Mouse (Mus musculus) forebrain, embryonic 15.5 days (tissue): ENCODE data around the gene H1foo. TPM values are rescaled to one million over a fixed set of nuclear protein-coding genes. Genes with fewer than 3 reads are reported as not detected.

Experiments
- ATAC-seq: fragments of 200-750 bp; cut with Nextera tagmentation; replicated peaks from 2 replicates; pipeline ENCODE4 v1.8.0; 2017; ENCODE audit warnings: mild to moderate bottlenecking, moderate TSS enrichment, moderate library complexity
- H3K27ac ChIP-seq: fragments of 300-500 bp; sonication (generic); replicated peaks from 2 replicates; pipeline ENCODE4 v1.5.1; 2015; ENCODE audit warnings: mild to moderate bottlenecking, inconsistent platforms
- H3K27me3 ChIP-seq: fragments of 300-500 bp; sonication (generic); 2 replicates; pipeline ENCODE4 v1.6.1; 2015; ENCODE audit warnings: inconsistent platforms
- H3K36me3 ChIP-seq: fragments of 300-500 bp; sonication (generic); 2 replicates; pipeline ENCODE4 v1.6.1; 2015; ENCODE audit warnings: mild to moderate bottlenecking, inconsistent platforms
- H3K4me1 ChIP-seq: fragments of 300-500 bp; sonication (generic); 2 replicates; pipeline ENCODE4 v1.6.1; 2015; ENCODE audit warnings: inconsistent platforms
- H3K4me2 ChIP-seq: fragments of 300-500 bp; sonication (generic); replicated peaks from 2 replicates; pipeline ENCODE4 v1.6.1; 2015; ENCODE audit warnings: mild to moderate bottlenecking, inconsistent platforms
- H3K4me3 ChIP-seq: fragments of 300-500 bp; sonication (generic); 2 replicates; pipeline ENCODE4 v1.5.1; 2015; ENCODE audit warnings: mild to moderate bottlenecking, inconsistent platforms
- H3K9ac ChIP-seq: fragments of 300-500 bp; sonication (generic); replicated peaks from 2 replicates; pipeline ENCODE4 v1.6.1; 2015; ENCODE audit warnings: mild to moderate bottlenecking, inconsistent platforms
- H3K9me3 ChIP-seq: fragments of 300-500 bp; sonication (generic); 2 replicates; pipeline ENCODE4 v1.6.1; 2016; ENCODE audit warnings: inconsistent platforms
- WGBS: fragments of 180-500 bp; shearing (Covaris S2); methylation state at CpG from one replicate; pipeline ENCODE4 v1.1.7; 2015; ENCODE audit warnings: mixed read lengths; 5-methylcytosine and 5-hydroxymethylcytosine counted together
- polyA plus RNA-seq: library from polyadenylated mRNA; unstranded; fragments of >200 nt; fragmentation: Nextera tagmentation; extraction: Ambion mirVana; gene quantifications from 2 replicates; pipeline ENCODE4 v1.2.1, GENCODE M21; 2015

The H1foo gene
- polyA plus RNA-seq, 1 experiment from 2014 or later = not detected

DNA sequence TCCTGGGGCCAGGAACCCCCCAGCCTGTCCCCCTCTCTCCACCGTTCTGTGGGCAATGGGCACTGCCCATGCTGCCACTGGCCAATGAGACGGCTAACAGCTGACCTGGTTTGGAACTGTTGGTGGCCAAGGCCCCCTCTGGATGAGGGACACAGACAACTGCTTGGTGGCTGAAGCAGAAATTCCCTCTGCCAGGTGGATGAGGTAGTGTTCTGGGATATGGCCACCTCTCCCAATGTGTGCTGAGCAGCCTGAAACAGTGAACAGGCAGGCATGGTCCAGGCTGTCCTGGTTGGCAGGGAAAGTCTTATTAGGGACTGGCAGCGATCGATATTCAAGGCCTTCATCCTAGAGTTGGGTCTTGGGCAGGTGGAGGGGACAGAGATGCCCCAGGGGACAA lies 10.4 kb downstream of the H1foo start:
- 88% methylated on average over 4 of the region's 4 CpGs for WGBS
- ATAC-seq = no peak
- no peaks in the 10 kb centered on the region for H3K9me3 ChIP-seq
- no peak overlapping the region for H3K4me2 ChIP-seq
- no peaks in the 10 kb centered on the region for H3K36me3 ChIP-seq
- H3K27ac ChIP-seq = no peak overlapping the region
- H3K9ac ChIP-seq = no peak overlapping the region
- peaks cover 44% of the 10 kb centered on the region for H3K4me1 ChIP-seq
- no peak overlapping the region for H3K4me3 ChIP-seq
- H3K27me3 ChIP-seq = no peaks in the 10 kb centered on the region

DNA sequence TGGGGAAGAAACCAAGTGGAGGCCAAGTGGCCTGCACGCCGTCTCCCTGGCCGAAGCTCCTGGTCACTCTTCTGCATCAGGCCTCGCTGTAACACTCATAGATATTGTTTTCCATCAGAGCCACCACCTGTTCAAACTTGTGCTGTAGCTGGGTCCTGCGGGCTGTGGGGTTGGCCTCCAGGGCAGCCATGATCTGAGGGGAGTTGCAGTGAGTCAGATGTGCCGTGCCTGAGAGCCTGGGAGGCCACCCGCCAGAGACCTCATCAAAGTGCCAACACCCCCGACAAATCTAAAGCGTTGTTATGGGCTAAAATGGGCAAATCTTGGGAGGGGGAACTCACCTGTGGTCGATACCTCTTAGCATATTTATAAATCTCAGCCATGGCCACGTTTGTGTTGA lies 10.9 kb downstream of the H1foo start:
- Histone ChIP-seq H3K4me3 (no peak overlapping the region), H3K9me3 (no peaks in the 10 kb centered on the region), H3K9ac (no peak overlapping the region), H3K4me2 (no peak overlapping the region), H3K36me3 (no peaks in the 10 kb centered on the region), H3K27me3 (no peaks in the 10 kb centered on the region), H3K27ac (no peak overlapping the region), H3K4me1 (peaks cover 44% of the 10 kb centered on the region)
- WGBS = 85% methylated on average over 11 of the region's 11 CpGs
- ATAC-seq = no peak

DNA sequence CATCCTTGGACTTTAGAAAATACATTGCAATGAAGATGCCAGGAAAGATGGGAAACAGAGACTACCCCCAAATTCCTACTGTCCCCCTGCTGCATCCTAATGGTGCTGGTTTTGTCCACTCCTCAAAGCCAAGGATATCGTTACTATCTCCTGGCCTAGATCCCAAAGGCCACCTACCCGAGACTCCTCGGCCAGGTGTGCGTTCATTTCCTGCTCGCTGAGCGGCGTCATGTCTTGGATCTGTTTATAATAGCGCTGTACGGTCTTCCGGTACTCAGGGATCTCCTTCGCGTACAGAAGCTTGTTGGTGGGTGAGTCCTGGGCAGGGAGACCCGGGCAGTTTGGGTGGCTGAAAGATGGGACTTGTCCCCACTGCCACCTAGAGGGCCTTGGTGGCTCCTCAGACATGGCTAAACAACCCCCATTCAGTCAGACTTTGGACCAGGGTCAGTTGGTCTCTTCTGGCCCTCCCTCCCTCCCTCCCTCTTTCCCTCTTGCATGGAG lies 11.7 kb downstream of the H1foo start:
- 78% methylated on average over 13 of the region's 13 CpGs for WGBS

GRCm38 (mm10) chr6:115956922-115957601 lies 12.3 kb downstream of the H1foo start:
- peak; percentile 69 for ATAC-seq
- Histone ChIP-seq H3K4me1 (peaks cover 44% of the 10 kb centered on the region), H3K27me3 (no peaks in the 10 kb centered on the region), H3K36me3 (no peaks in the 10 kb centered on the region), H3K9ac (no peak overlapping the region), H3K4me2 (no peak overlapping the region), H3K4me3 (no peak overlapping the region), H3K27ac (peak overlapping the region; percentile 70), H3K9me3 (no peaks in the 10 kb centered on the region)
- WGBS = 37% methylated on average over 16 of the region's 16 CpGs

More for the DNA sequence above, 11.7 kb downstream of the H1foo start:
- Histone ChIP-seq H3K9ac (no peak overlapping the region), H3K4me3 (no peak overlapping the region), H3K4me2 (no peak overlapping the region), H3K36me3 (no peaks in the 10 kb centered on the region), H3K27ac (peak overlapping the region; percentile 70), H3K27me3 (no peaks in the 10 kb centered on the region), H3K9me3 (no peaks in the 10 kb centered on the region), H3K4me1 (peaks cover 44% of the 10 kb centered on the region)
- ATAC-seq = 0 out of 2 replicates have a peak, but pooled peaks have one; percentile 11

GRCm38 (mm10) chr6:115957681-115958080 lies 12.9 kb downstream of the H1foo start:
- WGBS = 46% methylated on average over 6 of the region's 6 CpGs
- Histone ChIP-seq H3K9ac (no peak overlapping the region), H3K36me3 (no peaks in the 10 kb centered on the region), H3K27ac (peak overlapping the region; percentile 70; the same call in 1 of the 2 replicates), H3K4me2 (no peak overlapping the region), H3K9me3 (no peaks in the 10 kb centered on the region), H3K4me1 (peaks cover 44% of the 10 kb centered on the region), H3K4me3 (no peak overlapping the region), H3K27me3 (no peaks in the 10 kb centered on the region)
- no peak for ATAC-seq

DNA sequence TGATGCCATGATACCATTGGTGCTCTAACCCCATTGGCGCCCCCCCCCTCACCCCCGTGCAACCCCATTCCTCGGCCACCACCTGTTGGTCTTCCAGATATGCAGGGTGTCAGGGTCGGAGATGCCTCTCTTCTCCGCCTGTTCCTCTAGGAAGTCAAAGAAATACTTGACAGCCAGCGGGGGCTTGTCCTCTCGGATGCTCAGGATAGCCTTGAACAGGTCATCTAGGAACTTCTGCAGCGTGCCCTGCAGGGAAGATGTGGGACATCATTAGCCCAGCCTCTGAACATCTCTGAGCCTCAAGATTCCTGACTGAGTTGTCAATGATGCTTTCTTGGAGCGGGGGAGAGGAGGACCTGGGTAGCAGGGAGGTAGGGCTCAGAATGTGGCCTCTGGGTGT lies 13.7 kb downstream of the H1foo start:
- H3K9ac ChIP-seq = no peak overlapping the region
- H3K27ac ChIP-seq = no peak overlapping the region
- H3K4me2 ChIP-seq = no peak overlapping the region
- H3K36me3 ChIP-seq = no peaks in the 10 kb centered on the region
- no peaks in the 10 kb centered on the region for H3K27me3 ChIP-seq
- ATAC-seq = no peak
- peaks cover 39% of the 10 kb centered on the region for H3K4me1 ChIP-seq
- 91% methylated on average over 9 of the region's 9 CpGs for WGBS
- H3K4me3 ChIP-seq = no peak overlapping the region
- H3K9me3 ChIP-seq = no peaks in the 10 kb centered on the region

DNA sequence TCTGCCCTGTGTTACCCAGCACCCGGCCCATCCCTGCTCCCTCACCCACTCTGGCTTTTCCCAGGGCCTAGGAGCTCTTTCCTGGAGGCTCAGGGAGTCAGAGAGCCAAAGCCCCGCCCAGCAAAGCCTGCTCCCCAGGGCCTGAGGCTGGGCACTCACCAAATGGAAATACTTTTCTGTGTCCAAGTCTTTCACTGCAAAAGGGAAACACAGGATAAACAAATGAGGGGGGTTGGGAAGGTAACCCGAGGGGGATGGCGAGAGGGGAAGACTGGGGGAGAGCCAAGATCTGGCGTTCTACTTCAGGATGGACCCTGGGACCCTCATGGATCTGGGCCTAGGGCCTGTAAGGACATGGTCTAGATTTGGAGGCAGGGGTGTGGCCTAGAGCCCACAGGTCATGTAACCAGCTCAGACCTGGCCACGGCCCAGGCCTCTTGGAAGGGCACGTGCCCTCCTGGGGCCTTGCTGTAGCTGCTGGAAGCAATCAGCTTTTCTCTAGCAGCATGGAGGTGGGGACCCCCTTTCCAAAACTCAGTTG lies 14.5 kb downstream of the H1foo start:
- no peak overlapping the region for H3K9ac ChIP-seq
- H3K27ac ChIP-seq = no peak overlapping the region
- ATAC-seq = no peak
- 69% methylated on average over 7 of the region's 7 CpGs for WGBS
- no peak overlapping the region for H3K4me2 ChIP-seq
- no peaks in the 10 kb centered on the region for H3K36me3 ChIP-seq
- H3K4me3 ChIP-seq = no peak overlapping the region
- no peaks in the 10 kb centered on the region for H3K9me3 ChIP-seq
- peaks cover 35% of the 10 kb centered on the region for H3K4me1 ChIP-seq
- H3K27me3 ChIP-seq = no peaks in the 10 kb centered on the region

DNA sequence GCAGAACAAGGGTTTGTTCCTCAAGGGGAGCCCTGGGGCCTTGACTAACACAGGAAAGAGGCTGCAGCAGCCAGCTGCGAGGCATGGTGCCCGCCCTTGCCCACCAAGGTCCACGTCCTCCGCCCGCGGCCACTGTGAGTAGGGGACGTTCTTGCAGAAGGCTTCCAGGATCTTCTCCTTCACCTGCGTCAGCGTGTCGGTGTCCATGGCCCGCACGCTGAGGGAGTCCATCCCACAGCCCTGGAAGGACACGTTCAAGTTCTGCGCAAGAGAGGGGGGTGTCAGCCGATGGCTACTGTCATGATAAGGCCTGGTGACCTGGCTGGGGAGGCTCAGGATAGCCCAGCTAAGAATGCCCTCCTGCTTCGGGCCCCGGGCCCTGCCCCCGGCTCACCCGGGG lies 15.6 kb downstream of the H1foo start:
- no peak for ATAC-seq
- H3K9me3 ChIP-seq = no peaks in the 10 kb centered on the region
- no peaks in the 10 kb centered on the region for H3K27me3 ChIP-seq
- no peak overlapping the region for H3K9ac ChIP-seq
- no peak overlapping the region for H3K27ac ChIP-seq
- H3K36me3 ChIP-seq = no peaks in the 10 kb centered on the region
- H3K4me2 ChIP-seq = no peak overlapping the region
- 95% methylated on average over 19 of the region's 19 CpGs for WGBS
- no peak overlapping the region for H3K4me3 ChIP-seq
- peaks cover 25% of the 10 kb centered on the region for H3K4me1 ChIP-seq

DNA sequence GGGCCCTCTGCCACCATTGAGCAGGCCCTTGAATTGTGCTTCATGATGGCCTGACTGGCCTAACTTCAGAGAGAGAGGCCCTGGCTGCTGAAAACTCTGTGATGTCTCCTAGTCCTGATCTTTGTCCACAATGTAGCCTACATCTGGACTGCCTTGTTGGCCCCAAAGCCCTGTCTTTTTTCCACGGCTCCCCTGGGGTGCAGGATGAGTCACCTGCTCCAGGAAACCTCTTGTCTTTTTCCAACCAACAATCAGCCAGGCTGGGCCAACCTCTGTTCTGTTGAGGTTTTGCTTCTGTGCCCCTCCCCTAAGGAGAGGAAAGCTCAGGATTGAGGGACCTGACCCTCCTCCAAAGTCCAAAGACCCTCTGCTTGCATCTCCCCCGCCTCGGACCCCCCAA lies 17.0 kb downstream of the H1foo start:
- Histone ChIP-seq H3K9ac (no peak overlapping the region), H3K27me3 (no peaks in the 10 kb centered on the region), H3K4me3 (no peak overlapping the region), H3K4me2 (no peak overlapping the region), H3K36me3 (no peaks in the 10 kb centered on the region), H3K4me1 (peaks cover 16% of the 10 kb centered on the region), H3K27ac (no peak overlapping the region), H3K9me3 (no peaks in the 10 kb centered on the region)
- WGBS = 81% methylated on average over 3 of the region's 3 CpGs
- ATAC-seq = no peak

DNA sequence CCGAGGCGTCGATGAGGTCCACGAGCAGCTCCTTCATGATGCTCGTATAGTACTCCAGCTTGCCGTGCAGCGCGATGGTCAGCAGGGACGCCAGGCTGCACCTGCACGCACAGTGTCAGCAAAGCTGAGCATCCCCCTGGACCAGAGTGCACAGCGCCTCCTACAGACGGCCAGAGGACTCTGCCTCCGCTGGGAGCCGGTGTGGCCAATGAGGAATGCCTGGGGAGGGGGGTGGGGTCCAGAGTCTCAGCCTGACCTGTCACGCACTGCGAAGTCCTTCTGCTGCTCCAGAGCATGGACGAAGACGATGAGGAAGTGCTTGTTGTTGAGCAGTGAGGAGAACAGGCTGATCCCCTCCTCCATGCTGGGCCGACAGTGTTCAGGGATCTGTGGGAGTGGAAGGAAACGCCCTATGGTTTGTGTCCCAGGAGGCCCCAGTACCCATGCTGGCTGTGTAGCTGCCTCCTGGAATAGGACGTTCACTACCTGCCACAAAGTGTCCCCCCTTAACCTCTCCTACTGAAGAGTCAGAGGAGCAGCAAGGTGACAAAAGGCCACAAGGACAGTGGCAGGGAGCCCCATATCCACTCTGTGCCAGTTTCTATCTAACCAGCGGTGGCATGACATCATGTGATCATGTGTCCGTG lies 17.8 kb downstream of the H1foo start:
- H3K27me3 ChIP-seq = no peaks in the 10 kb centered on the region
- no peaks in the 10 kb centered on the region for H3K9me3 ChIP-seq
- no peak overlapping the region for H3K4me3 ChIP-seq
- no peak overlapping the region for H3K4me2 ChIP-seq
- peaks cover 8% of the 10 kb centered on the region for H3K4me1 ChIP-seq
- no peak overlapping the region for H3K27ac ChIP-seq
- ATAC-seq = no peak
- no peak overlapping the region for H3K9ac ChIP-seq
- no peaks in the 10 kb centered on the region for H3K36me3 ChIP-seq
- WGBS = 48% methylated on average over 23 of the region's 23 CpGs

DNA sequence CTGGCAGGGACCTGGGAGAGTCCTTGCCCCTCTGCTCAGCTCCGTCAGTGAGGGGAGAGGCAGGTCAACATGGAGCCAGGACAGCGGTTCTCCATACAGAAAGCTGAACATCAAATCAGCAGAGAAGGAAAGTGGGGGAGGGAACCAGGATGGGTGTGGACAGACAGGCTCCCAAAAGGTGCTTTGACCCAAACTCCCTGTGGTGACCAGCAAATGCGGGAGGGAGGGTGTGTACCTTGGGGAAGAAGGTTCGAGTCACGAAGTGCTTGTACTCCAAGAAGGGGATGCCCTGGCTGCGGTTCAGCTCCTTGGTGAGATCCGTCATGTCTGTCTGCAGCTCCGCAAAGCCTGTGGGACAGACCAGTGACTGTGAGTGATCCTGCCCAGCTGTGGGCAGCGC lies 18.9 kb downstream of the H1foo start:
- Histone ChIP-seq H3K4me2 (no peak overlapping the region), H3K9me3 (no peaks in the 10 kb centered on the region), H3K4me3 (no peak overlapping the region), H3K9ac (no peak overlapping the region), H3K4me1 (peaks cover 4% of the 10 kb centered on the region; the same call in 1 of the 2 replicates), H3K27me3 (no peaks in the 10 kb centered on the region), H3K27ac (no peak overlapping the region), H3K36me3 (no peaks in the 10 kb centered on the region)
- no peak for ATAC-seq
- WGBS = 76% methylated on average over 9 of the region's 9 CpGs

GRCm38 (mm10) chr6:115966227-115966966 lies 21.7 kb downstream of the H1foo start:
- Histone ChIP-seq H3K27me3 (no peaks in the 10 kb centered on the region), H3K36me3 (no peaks in the 10 kb centered on the region), H3K4me3 (no peak overlapping the region), H3K9me3 (no peaks in the 10 kb centered on the region), H3K27ac (no peak overlapping the region), H3K9ac (no peak overlapping the region), H3K4me1 (peaks cover 4% of the 10 kb centered on the region), H3K4me2 (no peak overlapping the region)
- 94% methylated on average over 19 of the region's 19 CpGs for WGBS
- no peak for ATAC-seq
